Mouse (Mus musculus) lung, postnatal 10 days (tissue): ENCODE data around the gene Gm13089.
"Not testable (repeated sequence)": the region's sequence is repeated elsewhere in the genome, so short reads cannot be mapped to it uniquely, and the experiment has no call there.

ENCODE experiments used
- DNase-seq: peaks from one replicate; pipeline ENCODE4 v3.0.0; 2021

Gm13089 gene

GRCm38 (mm10) chr4:143702611-143703010 lies at the start of gene Gm13089:
Gm13089 (minus strand) TSS chr4:143702711.
- no peak for DNase-seq

- no peak for DNase-seq
Measured at GRCm38 (mm10) chr4:143719155-143719554, 16.6 kb upstream of the Gm13089 start, which contains the start of gene Gm13078. Gm13078 (plus strand) TSS chr4:143719455.

GRCm38 (mm10) chr4:143657146-143657545 lies 45.4 kb downstream of the Gm13089 start, which contains the start of gene Gm13088:
Gm13088 (minus strand) TSS chr4:143657246.
- not testable (repeated sequence) for DNase-seq
